Mouse (Mus musculus): ENCODE measurements around the gene Zer1. TPM values are rescaled to one million over a fixed set of nuclear protein-coding genes. Genes with fewer than 3 reads are reported as not detected.
"Not testable (repeated sequence)": the region's sequence is repeated elsewhere in the genome, so short reads cannot be mapped to it uniquely, and the experiment has no call there.

Zer1 gene
- polyA plus RNA-seq (2015; fragmentation: Nextera tagmentation; extraction: Ambion mirVana), result 5.1 and 5.4 TPM in 2 replicates

DNA sequence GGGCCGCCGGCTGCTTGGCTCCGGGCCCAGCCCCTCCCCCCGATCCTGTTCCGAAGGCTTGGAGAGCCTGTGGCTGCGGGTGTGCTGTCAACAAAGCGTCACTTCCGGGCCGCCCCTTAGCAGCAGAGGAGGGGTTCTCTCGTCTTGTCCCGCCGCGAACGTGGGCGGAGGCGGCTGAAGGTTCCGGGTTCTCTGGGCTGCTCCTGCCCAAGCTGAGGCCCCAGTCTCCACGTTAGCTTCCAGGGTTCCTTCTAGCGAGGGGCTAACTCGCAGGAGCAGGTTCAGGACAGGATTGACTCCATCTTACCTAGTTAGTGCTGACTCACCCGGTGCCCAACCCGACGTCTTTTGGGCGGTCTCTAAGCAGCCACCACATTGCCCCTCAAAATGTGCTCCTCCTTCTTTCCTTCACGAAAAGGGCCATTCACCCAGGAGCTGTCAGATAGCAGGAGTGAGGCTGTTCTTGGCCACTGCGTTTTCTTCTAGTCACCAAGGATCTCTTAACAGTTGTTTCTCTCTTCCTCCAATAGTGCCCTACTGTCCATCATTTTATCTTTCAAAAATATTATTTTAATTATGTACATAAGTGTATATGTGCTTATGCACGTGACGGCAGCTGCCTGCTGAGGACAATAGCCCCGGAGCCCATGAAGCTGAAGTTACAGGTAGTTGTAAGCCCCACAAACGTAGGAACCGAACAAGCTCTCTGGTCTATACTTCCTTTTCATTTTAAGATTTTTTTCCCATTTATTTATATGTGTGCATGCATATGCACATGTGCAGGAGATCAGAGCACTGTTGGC lies at the start of gene Zer1:
Gene Zer1, minus strand, starts transcription at position 114 of the 803 bp plus-strand sequence.
- Histone ChIP-seq H3K36me3 (ENCODE audit: control insufficient read depth, insufficient read depth, low read length) (no peaks in the 10 kb centered on the region), H3K27ac (ENCODE audit: low read length) (peak within 1 kb of the TSS; percentile 89), H3K4me3 (replicated peaks; ENCODE audit: low read length) (peak within 1 kb of the TSS; percentile 67), H3K27me3 (ENCODE audit: control insufficient read depth, insufficient read depth, low read length) (no peaks in the 10 kb centered on the region), H3K9me3 (replicated peaks; ENCODE audit: control insufficient read depth, low read length) (no peaks in the 10 kb centered on the region), H3K9ac (ENCODE audit: low read length) (peak within 1 kb of the TSS; percentile 94), H3K4me1 (ENCODE audit: control insufficient read depth, insufficient read depth, low read length) (peaks cover 13% of the 10 kb centered on the region), H3K4me2 (ENCODE audit: low read depth, low read length) (peak within 1 kb of the TSS; percentile 93)
- peak; percentile 98 for ATAC-seq (ENCODE audit: insufficient read depth, low FRiP score)
- 8% methylated on average over 31 of the region's 31 CpGs for WGBS

DNA sequence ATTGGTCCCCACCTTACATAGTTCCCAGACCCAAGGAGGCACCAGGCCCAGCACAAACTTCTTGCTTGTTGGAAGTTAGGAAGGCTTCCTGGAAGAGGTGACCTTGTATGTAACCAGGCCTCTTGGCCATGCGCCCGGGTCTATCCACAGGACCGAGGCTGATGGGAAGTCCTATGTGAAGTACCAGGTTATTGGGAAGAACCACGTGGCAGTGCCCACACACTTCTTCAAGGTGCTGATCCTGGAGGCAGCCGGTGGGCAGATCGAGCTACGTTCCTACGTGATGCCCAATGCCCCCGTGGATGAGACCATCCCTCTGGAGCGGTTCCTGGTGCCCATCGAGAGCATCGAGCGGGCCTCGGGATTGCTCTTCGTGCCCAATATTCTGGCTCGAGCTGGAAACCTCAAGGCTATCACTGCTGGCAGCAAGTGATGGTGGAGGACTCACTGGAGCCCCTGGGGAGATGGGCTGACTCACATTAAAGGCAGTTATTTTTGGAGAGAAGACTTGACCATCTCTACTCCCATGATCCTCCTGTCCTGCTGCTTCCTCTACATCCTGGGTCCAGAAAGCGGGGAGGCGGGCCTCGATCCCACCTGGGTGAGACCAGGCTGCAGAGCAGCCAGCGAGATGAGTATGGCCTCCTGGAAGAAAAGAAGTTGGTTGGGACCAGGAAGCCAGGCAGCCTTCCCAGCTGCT lies 49.3 kb upstream of the Zer1 start:
- Histone ChIP-seq H3K27ac (ENCODE audit: low read length) (no peak overlapping the region), H3K4me1 (ENCODE audit: control insufficient read depth, insufficient read depth, low read length) (peaks cover 13% of the 10 kb centered on the region), H3K4me2 (ENCODE audit: low read depth, low read length) (no peak overlapping the region), H3K4me3 (replicated peaks; ENCODE audit: low read length) (no peak overlapping the region), H3K36me3 (ENCODE audit: control insufficient read depth, insufficient read depth, low read length) (peaks cover 21% of the 10 kb centered on the region), H3K9me3 (replicated peaks; ENCODE audit: control insufficient read depth, low read length) (no peaks in the 10 kb centered on the region), H3K9ac (ENCODE audit: low read length) (no peak overlapping the region), H3K27me3 (ENCODE audit: control insufficient read depth, insufficient read depth, low read length) (no peaks in the 10 kb centered on the region)
- 95% methylated on average over 20 of the region's 20 CpGs for WGBS
- ATAC-seq (ENCODE audit: insufficient read depth, low FRiP score), result no peak

DNA sequence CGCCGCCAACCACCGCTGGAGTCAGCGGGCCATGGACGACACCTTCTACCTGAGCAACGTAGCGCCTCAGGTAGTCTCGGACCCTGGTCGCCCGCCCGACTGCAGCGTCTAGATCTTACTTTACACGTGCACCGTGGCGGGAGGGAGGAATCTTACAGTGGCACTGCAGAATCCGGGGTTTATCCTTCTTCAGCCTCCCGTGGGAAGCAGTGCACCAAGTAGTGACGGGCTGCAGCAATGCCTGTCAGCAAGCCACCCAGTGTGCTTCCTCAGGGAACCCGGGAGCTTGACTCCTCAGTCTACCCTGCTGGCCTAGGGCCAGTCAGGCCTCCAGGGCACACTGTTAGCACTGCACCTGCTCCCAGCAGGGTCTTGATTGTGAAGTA lies 47.6 kb upstream of the Zer1 start:
- Histone ChIP-seq H3K36me3 (ENCODE audit: control insufficient read depth, insufficient read depth, low read length) (peaks cover 21% of the 10 kb centered on the region), H3K4me1 (ENCODE audit: control insufficient read depth, insufficient read depth, low read length) (peaks cover 5% of the 10 kb centered on the region), H3K27ac (ENCODE audit: low read length) (peak overlapping the region; percentile 89), H3K9me3 (replicated peaks; ENCODE audit: control insufficient read depth, low read length) (peaks cover 2% of the 10 kb centered on the region; the same call in 1 of the 2 replicates), H3K27me3 (ENCODE audit: control insufficient read depth, insufficient read depth, low read length) (no peaks in the 10 kb centered on the region), H3K9ac (ENCODE audit: low read length) (peak overlapping the region; percentile 85), H3K4me2 (ENCODE audit: low read depth, low read length) (peak overlapping the region; percentile 98), H3K4me3 (replicated peaks; ENCODE audit: low read length) (peak overlapping the region; percentile 67)
- under 1% methylated on average over 19 of the region's 19 CpGs for WGBS
- peak; percentile 3; the same call in 1 of the 2 replicates for ATAC-seq (ENCODE audit: insufficient read depth, low FRiP score)

DNA sequence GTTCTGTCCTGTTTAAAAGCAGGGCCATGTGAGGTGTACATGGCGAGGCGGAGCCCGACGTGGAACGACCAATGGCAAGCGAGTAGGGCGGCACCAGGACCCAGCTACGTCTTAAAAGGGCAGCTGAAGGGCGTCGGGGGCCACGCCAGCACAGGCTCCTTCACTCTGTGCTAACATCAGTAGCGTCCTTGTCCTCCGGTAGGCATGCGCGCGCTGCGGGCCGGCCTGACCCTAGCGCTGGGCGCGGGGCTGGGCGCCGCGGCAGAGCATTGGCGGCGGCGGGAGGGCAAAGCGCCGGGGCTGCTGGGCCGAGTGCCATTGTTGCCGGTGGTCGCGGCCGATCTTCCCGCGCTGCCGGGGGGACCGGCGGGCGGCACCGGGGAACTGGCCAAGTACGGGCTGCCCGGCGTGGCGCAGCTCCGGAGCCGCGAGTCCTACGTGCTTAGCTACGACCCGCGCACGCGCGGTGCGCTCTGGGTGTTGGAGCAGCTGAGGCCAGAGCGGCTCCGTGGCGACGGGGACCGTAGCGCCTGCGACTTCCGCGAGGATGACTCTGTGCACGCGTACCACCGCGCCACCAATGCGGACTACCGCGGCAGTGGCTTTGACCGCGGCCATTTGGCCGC lies 47.1 kb upstream of the Zer1 start, which contains the start of gene Endog:
Gene Endog, plus strand, starts transcription at position 123 of the 626 bp plus-strand sequence.
- ATAC-seq (ENCODE audit: insufficient read depth, low FRiP score), result peak; percentile 93
- under 1% methylated on average over 75 of the region's 75 CpGs for WGBS

DNA sequence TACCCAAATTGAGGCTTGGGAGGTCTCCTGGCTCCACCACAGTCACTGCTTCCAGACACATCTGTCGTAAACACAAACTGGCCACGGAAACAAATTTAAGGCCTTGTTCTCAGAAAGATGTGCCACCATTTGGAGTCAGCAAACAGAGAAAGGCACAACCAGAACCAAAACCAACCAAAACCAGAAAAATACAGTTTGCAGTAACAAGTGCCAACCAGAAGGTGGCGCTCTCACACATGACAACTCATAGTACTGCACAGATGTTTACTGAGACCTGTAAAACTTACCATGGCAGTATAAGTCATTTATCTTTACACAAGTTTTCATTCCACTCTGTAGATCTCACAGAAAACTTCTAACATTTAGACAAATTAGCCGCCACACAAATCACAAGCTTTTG lies 42.3 kb upstream of the Zer1 start:
- Histone ChIP-seq H3K36me3 (ENCODE audit: control insufficient read depth, insufficient read depth, low read length) (no peaks in the 10 kb centered on the region), H3K4me1 (ENCODE audit: control insufficient read depth, insufficient read depth, low read length) (0 out of 2 replicates have a peak, but pooled peaks cover 3% of the 10 kb centered on the region), H3K27ac (ENCODE audit: low read length) (no peak overlapping the region), H3K9ac (ENCODE audit: low read length) (no peak overlapping the region), H3K4me2 (ENCODE audit: low read depth, low read length) (no peak overlapping the region), H3K4me3 (replicated peaks; ENCODE audit: low read length) (no peak overlapping the region), H3K9me3 (replicated peaks; ENCODE audit: control insufficient read depth, low read length) (peaks cover 14% of the 10 kb centered on the region), H3K27me3 (ENCODE audit: control insufficient read depth, insufficient read depth, low read length) (no peaks in the 10 kb centered on the region)
- WGBS, result 62% methylated on average over 4 of the region's 4 CpGs
- ATAC-seq (ENCODE audit: insufficient read depth, low FRiP score), result no peak

More for the DNA sequence above, 47.1 kb upstream of the Zer1 start, which contains the start of gene Endog:
- peak within 1 kb of the TSS; percentile 85 for H3K9ac ChIP-seq (ENCODE audit: low read length)
- H3K27me3 ChIP-seq (ENCODE audit: control insufficient read depth, insufficient read depth, low read length), result no peaks in the 10 kb centered on the region
- peaks cover 7% of the 10 kb centered on the region for H3K9me3 ChIP-seq (replicated peaks; ENCODE audit: control insufficient read depth, low read length)
- peak within 1 kb of the TSS; percentile 98 for H3K4me2 ChIP-seq (ENCODE audit: low read depth, low read length)
- peaks cover 21% of the 10 kb centered on the region for H3K36me3 ChIP-seq (ENCODE audit: control insufficient read depth, insufficient read depth, low read length)
- peaks cover 3% of the 10 kb centered on the region; the same call in 1 of the 2 replicates for H3K4me1 ChIP-seq (ENCODE audit: control insufficient read depth, insufficient read depth, low read length)
- H3K27ac ChIP-seq (ENCODE audit: low read length), result peak within 1 kb of the TSS; percentile 89
- peak within 1 kb of the TSS; percentile 67 for H3K4me3 ChIP-seq (replicated peaks; ENCODE audit: low read length)

DNA sequence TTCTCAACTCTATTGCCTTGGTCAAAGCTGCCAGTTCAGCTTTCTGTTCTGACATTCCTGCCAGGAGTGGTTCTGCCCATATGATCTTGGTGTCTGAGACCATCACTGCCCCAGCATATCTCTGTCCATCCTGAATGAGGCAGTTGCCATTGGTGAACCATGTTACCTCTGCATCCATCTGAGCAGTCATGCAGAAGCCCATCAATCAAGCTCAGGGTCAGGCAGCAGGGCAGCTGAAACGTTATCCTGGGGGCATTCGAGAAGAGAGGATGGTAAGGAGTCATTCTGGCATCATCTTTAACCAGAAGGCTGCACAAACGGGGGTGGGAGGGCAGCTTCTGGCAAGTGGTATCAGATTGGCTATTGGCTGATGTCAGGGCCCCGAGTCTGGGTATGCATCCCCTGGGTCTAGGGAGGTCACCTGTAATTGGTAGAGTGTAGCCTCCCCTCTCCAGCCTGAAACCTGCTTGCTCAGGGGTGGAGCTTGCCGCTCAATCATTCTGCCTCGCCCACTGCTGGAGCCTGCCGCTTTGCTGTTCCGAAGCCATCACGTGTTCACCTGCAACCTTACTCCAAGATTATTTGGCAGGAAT lies 40.1 kb upstream of the Zer1 start:
- 45% methylated on average over 9 of the region's 9 CpGs for WGBS
- no peaks in the 10 kb centered on the region for H3K36me3 ChIP-seq (ENCODE audit: control insufficient read depth, insufficient read depth, low read length)
- H3K27me3 ChIP-seq (ENCODE audit: control insufficient read depth, insufficient read depth, low read length), result no peaks in the 10 kb centered on the region
- H3K27ac ChIP-seq (ENCODE audit: low read length), result no peak overlapping the region
- no peaks in the 10 kb centered on the region for H3K4me1 ChIP-seq (ENCODE audit: control insufficient read depth, insufficient read depth, low read length)
- no peak for ATAC-seq (ENCODE audit: insufficient read depth, low FRiP score)
- no peak overlapping the region for H3K9ac ChIP-seq (ENCODE audit: low read length)
- H3K4me2 ChIP-seq (ENCODE audit: low read depth, low read length), result no peak overlapping the region
- no peak overlapping the region for H3K4me3 ChIP-seq (replicated peaks; ENCODE audit: low read length)
- H3K9me3 ChIP-seq (replicated peaks; ENCODE audit: control insufficient read depth, low read length), result peaks cover 14% of the 10 kb centered on the region

DNA sequence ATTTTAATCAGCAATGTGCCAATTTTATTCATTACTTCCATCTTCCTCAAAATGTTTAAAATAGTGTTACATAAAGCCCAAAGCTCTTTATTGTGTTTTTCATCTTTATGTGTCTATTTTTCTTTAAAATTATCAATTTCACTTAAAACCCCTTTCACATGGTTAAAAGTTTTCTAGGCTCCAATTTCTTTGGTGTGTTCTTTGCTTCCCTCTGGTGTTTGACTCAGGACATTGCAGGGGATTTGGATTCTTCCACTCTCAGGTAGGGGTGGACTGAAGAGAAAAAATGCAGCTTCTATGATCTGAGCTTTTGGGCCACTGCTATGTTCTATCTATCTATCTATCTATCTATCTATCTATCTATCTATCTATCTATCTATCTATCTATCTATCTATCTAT lies 37.4 kb upstream of the Zer1 start:
- no peak overlapping the region for H3K4me3 ChIP-seq (replicated peaks; ENCODE audit: low read length)
- peaks cover 10% of the 10 kb centered on the region for H3K9me3 ChIP-seq (replicated peaks; ENCODE audit: control insufficient read depth, low read length)
- H3K9ac ChIP-seq (ENCODE audit: low read length), result no peak overlapping the region
- no peak overlapping the region for H3K4me2 ChIP-seq (ENCODE audit: low read depth, low read length)
- no peaks in the 10 kb centered on the region for H3K4me1 ChIP-seq (ENCODE audit: control insufficient read depth, insufficient read depth, low read length)
- ATAC-seq (ENCODE audit: insufficient read depth, low FRiP score), result no peak
- no peaks in the 10 kb centered on the region for H3K27me3 ChIP-seq (ENCODE audit: control insufficient read depth, insufficient read depth, low read length)
- no peaks in the 10 kb centered on the region for H3K36me3 ChIP-seq (ENCODE audit: control insufficient read depth, insufficient read depth, low read length)
- no peak overlapping the region for H3K27ac ChIP-seq (ENCODE audit: low read length)

DNA sequence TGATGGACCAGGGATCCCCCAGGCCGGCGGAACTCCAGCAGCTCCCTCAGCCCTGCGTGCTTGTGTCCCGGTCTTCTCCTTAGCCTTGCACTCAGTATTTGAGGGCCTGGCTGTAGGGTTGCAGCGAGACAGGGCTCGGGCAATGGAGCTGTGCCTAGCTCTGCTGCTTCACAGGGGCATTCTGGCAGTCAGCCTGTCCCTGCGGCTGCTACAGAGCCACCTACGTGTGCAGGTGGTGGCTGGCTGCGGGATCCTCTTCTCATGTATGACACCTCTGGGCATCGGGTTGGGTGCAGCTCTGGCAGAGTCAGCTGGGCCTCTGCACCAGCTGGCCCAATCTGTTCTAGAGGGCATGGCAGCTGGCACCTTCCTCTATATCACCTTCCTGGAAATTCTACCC lies 35.5 kb upstream of the Zer1 start:
- not testable (repeated sequence) for H3K27ac ChIP-seq (ENCODE audit: low read length); H3K4me3 ChIP-seq (replicated peaks; ENCODE audit: low read length); H3K9me3 ChIP-seq (replicated peaks; ENCODE audit: control insufficient read depth, low read length); H3K36me3 ChIP-seq (ENCODE audit: control insufficient read depth, insufficient read depth, low read length); H3K9ac ChIP-seq (ENCODE audit: low read length); ATAC-seq (ENCODE audit: insufficient read depth, low FRiP score); H3K27me3 ChIP-seq (ENCODE audit: control insufficient read depth, insufficient read depth, low read length); H3K4me2 ChIP-seq (ENCODE audit: low read depth, low read length); H3K4me1 ChIP-seq (ENCODE audit: control insufficient read depth, insufficient read depth, low read length)
- WGBS, result 84% methylated on average over 8 of the region's 10 CpGs

Data from stomach, embryonic 16.5 days (tissue).